8 mouse cellular contexts compared by ENCODE assay signal in genomic region chr14:55105836-55106809, GRCm38 (mm10). TPM values are rescaled to one million over a fixed set of nuclear protein-coding genes. Genes with fewer than 3 reads are reported as not detected.
DNase-seq lines count a peak whose midpoint lies in the region; ATAC-seq and TF ChIP-seq lines count a peak whose summit lies in the region.

Gene Ap1g2 (minus strand): TSS chr14:55106593.

- intact Hi-C loops in gastrocnemius, adult 2 months (cut with DNase I) = no loop called here
- intact Hi-C loops in left cerebral cortex, postnatal 10 days (cut with DNase I) = no loop called here

- H3K9me3 ChIP-seq in hindbrain, postnatal 0 days (ENCODE audit: low read length) = no peaks in the 10 kb centered on the region

- no peaks in the 10 kb centered on the region for H3K27me3 ChIP-seq in hindbrain, postnatal 0 days (ENCODE audit: insufficient read depth, low read length)

- peak; percentile 38 for TF ChIP-seq CTCF in gastrocnemius, adult 2 months (IDR thresholded peaks at IDR 0.05)
- TF ChIP-seq CTCF in hindbrain, postnatal 0 days (IDR thresholded peaks at IDR 0.05; ENCODE audit: low read depth) = peak; percentile 50

- WGBS in hindbrain, postnatal 0 days = 1% methylated on average over 39 of the region's 39 CpGs

- H3K9ac ChIP-seq in hindbrain, postnatal 0 days (replicated peaks; ENCODE audit: low read length) = peak within 1 kb of the TSS; percentile 56

- H3K36me3 ChIP-seq in hindbrain, postnatal 0 days (ENCODE audit: insufficient read depth, low read length) = no peaks in the 10 kb centered on the region

- H3K27ac ChIP-seq in gastrocnemius, adult 2 months = peak within 1 kb of the TSS; percentile 88
- peak within 1 kb of the TSS; percentile 62 for H3K27ac ChIP-seq in hindbrain, postnatal 0 days

- peak; percentile 97 for ATAC-seq in activated CD4-positive, CD25-positive, alpha-beta regulatory T cell, adult 4 months
- ATAC-seq in hindbrain, postnatal 0 days = peak; percentile 50
- ATAC-seq in megakaryocyte progenitor cell, adult 5-6 weeks (replicated peaks; ENCODE audit: poor library complexity) = peak; percentile 91

- H3K4me1 ChIP-seq in hindbrain, postnatal 0 days (ENCODE audit: insufficient read depth, low read length) = peaks cover 30% of the 10 kb centered on the region

- peak within 1 kb of the TSS; percentile 82 for H3K4me2 ChIP-seq in hindbrain, postnatal 0 days (ENCODE audit: low read depth, low read length)

- peak within 1 kb of the TSS; percentile 80 for H3K4me3 ChIP-seq in gastrocnemius, adult 2 months
- H3K4me3 ChIP-seq in hindbrain, postnatal 0 days (ENCODE audit: low read length) = peak within 1 kb of the TSS; percentile 30

- peak; percentile 86 for DNase-seq in cerebellum, postnatal 36 days
- DNase-seq in gastrocnemius, adult 2 months = peak; percentile 90
- DNase-seq in hindbrain, postnatal 0 days (ENCODE audit: low spot score) = peak; percentile 90
- peak; percentile 82 to 87 for DNase-seq in left cerebral cortex, postnatal 10 days (ENCODE audit: extremely low spot score in 1 of 2, low spot score in 2 of 2)
- DNase-seq in right cerebral cortex, postnatal 25 days = peak; percentile 85
- DNase-seq in yolk sac, embryonic 10.5 days (ENCODE audit: low spot score) = peak; percentile 94

RNA-seq across cellular contexts. Expression of gene Ap1g2, which starts in this region (rescaled TPM):
- polyA plus RNA-seq in activated CD4-positive, CD25-positive, alpha-beta regulatory T cell, adult 4 months (2017; shearing (Covaris generic)) = 100 to 1,000 TPM in 1 of 2 experiments, 10 to 100 TPM in 1; 99.1 to 102 TPM
- total RNA-seq in gastrocnemius, adult 2 months (2021) = 1 to 10 TPM; 5.3 to 6.0 TPM
- 5.7 and 6.5 TPM in 2 replicates for total RNA-seq in hindbrain, postnatal 0 days (2014; rRNA removed)
- polyA plus RNA-seq in hindbrain, postnatal 0 days (2015; fragmentation: Nextera tagmentation; extraction: Ambion mirVana) = 5.9 and 6.1 TPM in 2 replicates
- 10 to 100 TPM; 14.6 to 18.0 TPM for total RNA-seq in left cerebral cortex, postnatal 10 days (2021)
- total RNA-seq in megakaryocyte progenitor cell, adult 5-6 weeks (2015) = 31.3 and 52.7 TPM in 2 replicates
- total RNA-seq in megakaryocyte progenitor cell, adult 5-6 weeks (2017) = 17.4 and 18.3 TPM in 2 replicates

Comparison
In these comparisons a context has a peak if more than half of its experiments do, and no peak if none do; other contexts are left out.
1. Peak in every context shown above with its lines: DNase-seq, ATAC-seq, H3K4me3 ChIP-seq and H3K27ac ChIP-seq.
2. RNA of gene Ap1g2 (polyA plus RNA-seq): 99.1 to 102 TPM in activated CD4-positive, CD25-positive, alpha-beta regulatory T cell, adult 4 months; 5.9 to 6.1 TPM in hindbrain, postnatal 0 days; every median in the first group is over 10 times any median in the second.